Mouse (Mus musculus) liver, postnatal 0 days (tissue): Measurements from ENCODE around the gene Amigo1. TPM values are rescaled to one million over a fixed set of nuclear protein-coding genes. Genes with fewer than 3 reads are reported as not detected.
A peak's percentile ranks its signal among the peaks of the same experiment; 100 is the strongest.

Experiments used
- ATAC-seq: fragments of 200-750 bp; cut with Nextera tagmentation; 2 replicates; pipeline ENCODE4 v1.8.0; 2017; ENCODE audit warnings: mild to moderate bottlenecking, moderate library complexity
- DNase-seq: peaks from one replicate; pipeline ENCODE4 v3.0.0-alpha.2; 2016
- H3K27ac ChIP-seq: fragments of 300-500 bp; sonication (generic); 2 replicates; pipeline ENCODE4 v1.5.1; 2014; ENCODE audit warnings: antibody characterized with exemption, moderate library complexity, mild to moderate bottlenecking, low read depth
- H3K27me3 ChIP-seq: fragments of 300-500 bp; sonication (generic); 2 replicates; pipeline ENCODE4 v1.6.1; 2014; ENCODE audit warnings: low read length, control low read depth, mixed read lengths; ENCODE audit not compliant: insufficient read depth
- H3K36me3 ChIP-seq: fragments of 300-500 bp; sonication (generic); replicated peaks from 2 replicates; pipeline ENCODE4 v1.6.1; 2014; ENCODE audit warnings: mild to moderate bottlenecking, control low read depth, low read length, moderate library complexity, mixed read lengths; ENCODE audit not compliant: insufficient read depth
- H3K4me1 ChIP-seq: fragments of 300-500 bp; sonication (generic); 2 replicates; pipeline ENCODE4 v1.6.1; 2014; ENCODE audit warnings: antibody characterized with exemption, mild to moderate bottlenecking, control low read depth; ENCODE audit not compliant: insufficient read depth
- H3K4me2 ChIP-seq: fragments of 300-500 bp; sonication (generic); 2 replicates; pipeline ENCODE4 v1.6.1; 2014; ENCODE audit warnings: low read depth, mild to moderate bottlenecking, low read length, moderate library complexity, mixed read lengths
- H3K4me3 ChIP-seq: fragments of 300-500 bp; sonication (generic); 2 replicates; pipeline ENCODE4 v1.5.1; 2014; ENCODE audit warnings: low read depth, low read length
- H3K9ac ChIP-seq: fragments of 300-500 bp; sonication (generic); replicated peaks from 2 replicates; pipeline ENCODE4 v1.6.1; 2014; ENCODE audit warnings: mild to moderate bottlenecking, moderate library complexity
- H3K9me3 ChIP-seq: fragments of 300-500 bp; sonication (generic); 2 replicates; pipeline ENCODE4 v1.6.1; 2016; ENCODE audit warnings: mild to moderate bottlenecking, control low read depth, low read length, mixed read lengths
- CTCF ChIP-seq: sonication (generic); IDR thresholded peaks from 2 replicates; pipeline ENCODE4 v1.5.1; 2016; ENCODE audit warnings: antibody characterized with exemption, low read depth
- EP300 ChIP-seq: IDR thresholded peaks from 2 replicates; pipeline ENCODE4 v1.6.1; 2016; ENCODE audit warnings: antibody characterized with exemption, low read depth, mild to moderate bottlenecking
- WGBS: fragments of 180-500 bp; shearing (Covaris S2); extraction: QIAGEN DNeasy Blood & Tissue Kit; methylation state at CpG from one replicate; pipeline ENCODE4 v1.1.7; 2014; ENCODE audit not compliant: insufficient replicate concordance; 5-methylcytosine and 5-hydroxymethylcytosine counted together
- polyA plus RNA-seq: library from polyadenylated mRNA; unstranded; fragments of >200 nt; fragmentation: Nextera tagmentation; extraction: Ambion mirVana; gene quantifications from 2 replicates; pipeline ENCODE4 v1.2.1, GENCODE M21; 2015

Gene Amigo1
- polyA plus RNA-seq, 1 experiment from 2014 or later, result 1.2 TPM

DNA sequence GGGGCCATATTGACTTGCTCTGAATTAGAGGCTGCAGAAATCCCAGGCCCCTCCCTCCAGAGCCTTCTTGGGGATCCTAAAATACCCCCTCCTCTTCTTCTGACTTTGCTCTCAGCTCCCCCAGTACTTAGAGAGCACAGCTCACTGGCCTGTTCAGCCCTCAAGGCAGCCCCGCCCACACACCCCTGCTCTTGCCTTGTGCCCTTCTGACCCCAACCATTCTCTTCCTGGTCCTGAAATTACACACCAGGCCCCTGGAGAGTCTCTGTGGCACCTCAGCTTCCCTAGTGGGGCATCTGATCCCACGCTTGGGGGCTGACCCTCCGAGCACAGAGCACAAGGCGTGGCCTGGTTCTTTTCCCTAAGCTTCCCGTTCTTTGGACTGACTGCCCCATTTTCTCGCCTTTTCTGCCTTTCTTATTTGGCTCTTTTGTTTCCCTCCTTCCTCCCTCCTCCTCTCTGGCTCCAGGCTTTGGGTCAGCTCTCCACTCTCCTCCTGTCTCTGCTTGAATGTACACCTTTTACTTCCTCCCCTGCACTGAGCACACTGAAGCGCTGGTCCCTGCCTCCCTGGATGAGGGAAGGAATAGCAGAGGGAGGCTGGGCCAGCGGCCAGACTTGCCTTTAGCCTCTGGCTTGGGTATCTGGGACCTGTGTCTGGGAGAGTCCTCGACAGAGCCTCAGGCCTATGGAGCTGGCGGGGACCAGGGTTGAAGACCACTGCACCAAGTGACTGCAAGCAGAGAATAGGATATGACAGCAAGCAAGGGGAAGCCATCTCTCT, 20.4 kb upstream of the Amigo1 start:
- H3K9me3 ChIP-seq, result no peaks in the 10 kb centered on the region
- TF ChIP-seq CTCF, result no peak
- TF ChIP-seq EP300, result no peak
- ATAC-seq, result no peak
- H3K36me3 ChIP-seq, result no peaks in the 10 kb centered on the region
- no peak for DNase-seq
- 0 out of 2 replicates have a peak, but pooled peaks cover 2% of the 10 kb centered on the region for H3K4me1 ChIP-seq
- no peaks in the 10 kb centered on the region; the same call in 1 of the 2 replicates for H3K27me3 ChIP-seq
- no peak overlapping the region for H3K4me3 ChIP-seq
- H3K27ac ChIP-seq, result no peak overlapping the region
- no peak overlapping the region for H3K9ac ChIP-seq
- WGBS, result 59% methylated on average over 10 of the region's 10 CpGs
- no peak overlapping the region for H3K4me2 ChIP-seq

GRCm38 (mm10) chr3:108166486-108167211, 19.5 kb upstream of the Amigo1 start:
- Histone ChIP-seq H3K27me3 (no peaks in the 10 kb centered on the region; the same call in 1 of the 2 replicates), H3K36me3 (no peaks in the 10 kb centered on the region), H3K9me3 (no peaks in the 10 kb centered on the region), H3K9ac (no peak overlapping the region), H3K27ac (peak overlapping the region; percentile 49; the same call in 1 of the 2 replicates), H3K4me1 (0 out of 2 replicates have a peak, but pooled peaks cover 2% of the 10 kb centered on the region), H3K4me3 (no peak overlapping the region), H3K4me2 (no peak overlapping the region)
- ATAC-seq, result peak; percentile 61
- WGBS, result 31% methylated on average over 11 of the region's 11 CpGs
- DNase-seq, result peak; percentile 61
- TF ChIP-seq CTCF (peak; percentile 53), EP300 (no peak)

- H3K36me3 ChIP-seq, result no peaks in the 10 kb centered on the region
- 57% methylated on average over 14 of the region's 14 CpGs for WGBS
- TF ChIP-seq CTCF (no peak), EP300 (no peak)
- H3K27ac ChIP-seq, result peak overlapping the region; percentile 49; the same call in 1 of the 2 replicates
- H3K9ac ChIP-seq, result no peak overlapping the region
- DNase-seq, result no peak
- 0 out of 2 replicates have a peak, but pooled peaks cover 2% of the 10 kb centered on the region for H3K4me1 ChIP-seq
- no peaks in the 10 kb centered on the region; the same call in 1 of the 2 replicates for H3K27me3 ChIP-seq
- no peak overlapping the region for H3K4me2 ChIP-seq
- ATAC-seq, result no peak
- H3K4me3 ChIP-seq, result no peak overlapping the region
- no peaks in the 10 kb centered on the region for H3K9me3 ChIP-seq
Measured at GRCm38 (mm10) chr3:108167499-108167898, 18.6 kb upstream of the Amigo1 start.

GRCm38 (mm10) chr3:108169199-108169598, 16.9 kb upstream of the Amigo1 start:
- Histone ChIP-seq H3K36me3 (no peaks in the 10 kb centered on the region), H3K4me1 (0 out of 2 replicates have a peak, but pooled peaks cover 2% of the 10 kb centered on the region), H3K4me2 (no peak overlapping the region), H3K9me3 (no peaks in the 10 kb centered on the region), H3K4me3 (no peak overlapping the region), H3K27me3 (no peaks in the 10 kb centered on the region; the same call in 1 of the 2 replicates), H3K27ac (peak overlapping the region; percentile 39), H3K9ac (no peak overlapping the region)
- TF ChIP-seq CTCF (no peak), EP300 (no peak)
- ATAC-seq (peak; percentile 40; the same call in 1 of the 2 replicates), DNase-seq (peak; percentile 58)
- WGBS, result 45% methylated on average over 3 of the region's 3 CpGs

DNA sequence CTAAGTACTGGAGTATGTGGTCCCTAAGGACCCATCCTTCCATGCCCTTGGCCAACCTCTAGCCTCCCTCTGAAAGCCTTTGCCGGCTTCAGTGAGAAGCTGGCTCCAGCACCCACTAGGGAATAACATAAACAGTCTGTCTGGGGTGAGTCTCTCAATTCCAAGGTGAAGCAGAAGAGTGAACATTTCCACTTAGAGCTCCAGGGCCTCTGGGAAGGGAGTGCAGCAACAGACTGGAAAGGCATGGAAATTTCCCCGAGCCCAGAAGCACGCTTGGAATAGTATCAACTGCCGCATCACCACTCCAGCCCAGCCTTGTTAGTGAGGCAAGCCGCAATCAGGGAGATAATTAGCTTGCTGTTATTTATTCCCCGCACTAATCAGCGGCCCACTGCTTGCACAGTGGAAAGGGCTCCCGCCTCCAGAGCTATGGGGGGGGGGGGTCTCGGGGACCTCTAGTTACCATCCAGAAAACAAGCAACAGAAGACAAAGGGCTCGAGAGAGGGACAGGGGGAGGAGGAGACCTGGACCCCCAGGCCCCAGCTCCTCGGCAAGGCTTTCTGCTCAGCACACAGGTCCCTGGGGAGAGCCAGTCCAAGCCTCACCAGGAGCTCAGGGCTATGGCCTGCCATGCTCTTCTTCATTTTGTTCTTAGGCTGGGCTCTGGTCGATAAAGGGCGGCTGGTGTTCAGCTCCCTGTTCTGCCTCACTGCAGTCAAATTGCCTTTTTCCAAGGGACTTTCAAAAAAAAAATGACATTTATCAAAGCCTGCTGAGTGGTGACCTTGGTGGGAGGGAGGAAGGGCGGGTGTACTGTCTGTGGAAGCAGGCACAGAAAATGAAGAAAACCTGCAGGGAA, 11.2 kb upstream of the Amigo1 start:
- Histone ChIP-seq H3K27ac (no peak overlapping the region), H3K9ac (no peak overlapping the region), H3K36me3 (no peaks in the 10 kb centered on the region), H3K4me1 (no peaks in the 10 kb centered on the region), H3K4me2 (no peak overlapping the region), H3K4me3 (no peak overlapping the region), H3K27me3 (no peaks in the 10 kb centered on the region), H3K9me3 (no peaks in the 10 kb centered on the region)
- WGBS, result 46% methylated on average over 14 of the region's 14 CpGs
- ATAC-seq, result no peak
- no peak for TF ChIP-seq EP300
- no peak for TF ChIP-seq CTCF
- DNase-seq, result no peak
